Mouse (Mus musculus) ES-Bruce4 (cell line): Measurements from ENCODE around the gene Clstn2.

Source experiments
- CTCF ChIP-seq: IDR thresholded peaks from one replicate; pipeline ENCODE4 v1.8.1; 2011; ENCODE audit warnings: low read depth, low read length
- EP300 ChIP-seq: IDR thresholded peaks from 2 replicates; pipeline ENCODE4 v1.6.1; 2011; ENCODE audit warnings: low read depth, low read length; ENCODE audit not compliant: insufficient read depth
- POLR2A ChIP-seq: IDR thresholded peaks from one replicate; pipeline ENCODE4 v1.8.1; 2011; ENCODE audit warnings: low read length; ENCODE audit not compliant: insufficient read depth

- no peak for TF ChIP-seq POLR2A
- TF ChIP-seq EP300 = no peak
- TF ChIP-seq CTCF = no peak
These were observed 24.3 kb upstream of the Clstn2 start for GRCm38 (mm10) chr9:98057291-98057690.
